Mouse (Mus musculus): Measurements from ENCODE around the gene Cd52. TPM values are rescaled to one million over a fixed set of nuclear protein-coding genes. Genes with fewer than 3 reads are reported as not detected.
"Not testable (repeated sequence)": the region's sequence is repeated elsewhere in the genome, so short reads cannot be mapped to it uniquely, and the experiment has no call there.

Cd52 gene
- 342 and 372 TPM in 2 replicates for total RNA-seq (2017)

DNA sequence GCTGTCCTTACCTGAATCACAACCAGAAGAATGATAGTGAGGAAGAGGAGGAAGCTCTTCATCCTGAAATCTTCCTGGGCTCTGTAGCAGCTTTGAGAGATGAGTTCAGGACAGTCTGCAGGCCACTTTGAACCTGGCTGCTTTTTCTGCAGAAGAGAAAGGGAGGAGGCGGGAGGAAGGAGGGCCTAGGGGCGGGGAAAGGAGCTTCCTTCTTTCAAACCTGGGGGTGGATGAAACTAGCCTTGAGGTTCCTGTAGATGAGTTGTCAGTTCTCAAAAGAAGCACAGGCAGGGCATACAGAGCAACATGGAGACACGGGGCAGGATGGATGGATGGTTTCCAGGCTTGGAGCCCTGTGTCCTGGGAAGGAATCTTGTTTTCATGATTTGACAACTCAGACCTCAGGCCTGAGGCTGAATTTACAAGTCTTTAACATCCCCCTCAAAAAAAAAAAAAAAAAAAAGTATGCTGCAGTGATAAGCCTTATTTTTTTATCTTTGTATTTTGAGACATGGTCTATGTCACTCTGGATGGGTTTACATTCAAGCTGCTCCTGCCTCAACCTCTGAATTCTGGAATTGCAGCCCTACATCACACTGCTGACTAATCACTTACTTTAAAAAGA lies at the start of gene Cd52:
Cd52 (minus strand) TSS at position 160 of the 625 bp plus-strand sequence.
- ATAC-seq (replicated peaks in 1 of 2; ENCODE audit: insufficient read depth in 1 of 2, low FRiP score in 2 of 2, low TSS enrichment in 1 of 2, low read depth in 1 of 2, poor library complexity in 2 of 2, severe bottlenecking in 2 of 2) = peak; percentile 54 to 70

DNA sequence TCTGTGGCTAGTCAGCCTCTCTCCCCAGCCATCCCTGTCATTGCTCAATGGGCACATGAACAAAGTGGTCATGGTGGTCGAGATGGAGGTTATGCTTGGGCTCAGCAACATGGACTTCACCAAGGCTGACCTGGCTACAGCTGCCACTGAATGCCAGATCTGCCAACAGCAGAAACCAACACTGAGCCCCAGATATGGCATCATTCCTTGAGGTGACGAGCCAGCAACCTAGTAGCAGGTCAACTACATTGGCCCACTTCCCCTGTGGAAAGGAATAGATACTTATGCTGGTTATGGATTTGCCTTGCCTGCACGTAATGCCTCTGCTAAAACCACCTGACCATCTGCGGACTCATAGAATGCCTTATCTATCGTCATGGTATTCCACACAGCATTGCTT lies 49.4 kb upstream of the Cd52 start:
- ATAC-seq (replicated peaks in 1 of 2; ENCODE audit: insufficient read depth in 1 of 2, low FRiP score in 2 of 2, low TSS enrichment in 1 of 2, low read depth in 1 of 2, poor library complexity in 2 of 2, severe bottlenecking in 2 of 2) = not testable (repeated sequence)

DNA sequence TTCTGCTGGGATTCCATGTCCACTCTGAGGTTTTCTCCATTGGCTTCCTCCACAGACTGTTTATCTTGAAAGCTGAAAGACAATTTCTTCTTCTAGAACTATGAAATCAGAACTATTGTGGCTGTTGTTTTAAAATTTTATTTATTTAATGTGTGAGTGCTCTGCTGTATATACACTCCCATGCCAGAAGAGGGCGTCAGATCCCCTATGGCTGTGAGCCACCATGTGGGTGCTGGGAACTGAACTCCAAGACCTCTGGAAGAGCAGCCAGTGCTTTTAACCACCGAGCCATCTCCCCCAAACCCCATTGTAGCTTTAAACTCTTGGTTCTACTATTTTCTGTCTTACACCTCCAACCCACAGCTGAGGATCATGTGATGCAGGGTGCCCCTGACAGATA lies 44.0 kb upstream of the Cd52 start:
- ATAC-seq (replicated peaks in 1 of 2; ENCODE audit: insufficient read depth in 1 of 2, low FRiP score in 2 of 2, low TSS enrichment in 1 of 2, low read depth in 1 of 2, poor library complexity in 2 of 2, severe bottlenecking in 2 of 2) = no peak

DNA sequence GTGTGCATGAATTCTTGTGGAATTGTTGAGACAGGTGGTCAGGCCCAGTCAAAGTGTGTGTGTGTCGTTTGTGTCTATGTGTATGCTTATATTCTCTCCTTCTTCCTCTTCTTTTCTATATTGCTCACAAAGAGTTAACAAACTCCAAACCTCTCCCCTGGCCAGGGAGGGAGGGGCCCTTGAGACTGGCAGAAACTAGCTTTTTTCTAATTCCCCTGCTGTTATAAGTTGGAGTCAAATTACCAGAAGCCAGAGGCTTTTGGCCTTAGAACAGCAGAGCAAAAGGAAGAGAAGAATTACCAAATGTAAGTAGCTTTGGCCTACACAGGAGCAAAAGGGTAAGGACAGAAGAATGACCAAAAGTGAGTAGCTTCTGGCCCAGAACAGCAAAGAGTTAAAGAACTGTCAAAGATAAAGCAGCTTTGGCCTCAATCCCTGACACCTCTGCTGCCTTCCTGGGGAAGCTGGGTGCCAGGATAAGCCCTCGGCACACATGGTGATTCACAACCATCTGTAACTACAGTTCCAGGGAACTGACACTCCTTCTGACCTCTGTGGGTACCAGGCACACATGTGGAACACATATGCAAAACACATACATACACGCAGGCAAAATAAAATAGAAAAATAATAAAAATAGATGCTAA lies 41.5 kb upstream of the Cd52 start:
- no peak for ATAC-seq (replicated peaks in 1 of 2; ENCODE audit: insufficient read depth in 1 of 2, low FRiP score in 2 of 2, low TSS enrichment in 1 of 2, low read depth in 1 of 2, poor library complexity in 2 of 2, severe bottlenecking in 2 of 2)

DNA sequence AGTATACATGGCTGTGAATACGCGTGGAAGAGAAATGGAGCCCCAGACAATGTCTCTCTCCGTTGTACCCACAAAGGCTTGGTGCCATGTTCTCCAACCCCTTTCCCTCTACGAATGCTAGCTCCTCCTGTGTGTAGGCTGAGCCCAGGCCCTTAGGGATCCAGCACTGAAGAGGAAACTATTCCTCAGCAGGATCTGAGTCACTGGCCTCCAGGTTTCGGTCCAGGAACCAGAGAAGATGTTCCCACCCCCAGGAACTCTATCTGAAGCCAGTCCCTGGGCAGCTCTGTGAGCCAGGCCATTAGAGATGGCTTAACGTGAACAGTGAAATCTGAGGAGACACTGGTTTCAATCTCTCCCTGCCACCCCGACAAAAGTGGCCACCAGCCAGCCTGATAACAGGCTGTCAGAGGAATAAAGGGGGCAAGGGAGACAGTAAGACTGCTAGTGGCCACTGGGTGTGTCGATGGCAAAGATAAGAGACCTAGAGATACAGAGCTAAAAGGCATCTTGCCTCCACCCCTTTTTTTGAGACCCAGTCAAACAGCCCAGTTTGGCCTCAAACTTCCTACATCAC lies 37.7 kb upstream of the Cd52 start:
- no peak for ATAC-seq (replicated peaks in 1 of 2; ENCODE audit: insufficient read depth in 1 of 2, low FRiP score in 2 of 2, low TSS enrichment in 1 of 2, low read depth in 1 of 2, poor library complexity in 2 of 2, severe bottlenecking in 2 of 2)

DNA sequence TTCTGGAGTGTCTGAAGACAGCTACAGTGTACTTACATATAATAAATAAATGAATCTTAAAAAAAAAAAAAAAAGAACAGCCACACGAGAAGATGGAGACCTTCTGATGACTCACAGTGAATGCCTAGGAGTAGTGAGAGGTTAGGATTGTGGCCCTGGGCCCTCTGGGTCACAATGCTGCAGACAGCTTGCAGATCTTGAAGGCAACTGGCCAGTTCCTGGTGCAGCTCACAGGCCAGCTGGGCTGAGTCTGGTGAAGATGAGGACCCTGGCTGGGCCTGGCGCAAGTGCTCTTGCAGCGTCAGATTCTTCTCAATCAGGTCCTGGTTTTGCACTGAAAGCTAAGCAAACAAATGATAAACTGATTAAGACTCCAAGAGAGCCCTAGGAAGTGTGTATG lies 37.2 kb upstream of the Cd52 start:
- no peak for ATAC-seq (replicated peaks in 1 of 2; ENCODE audit: insufficient read depth in 1 of 2, low FRiP score in 2 of 2, low TSS enrichment in 1 of 2, low read depth in 1 of 2, poor library complexity in 2 of 2, severe bottlenecking in 2 of 2)

DNA sequence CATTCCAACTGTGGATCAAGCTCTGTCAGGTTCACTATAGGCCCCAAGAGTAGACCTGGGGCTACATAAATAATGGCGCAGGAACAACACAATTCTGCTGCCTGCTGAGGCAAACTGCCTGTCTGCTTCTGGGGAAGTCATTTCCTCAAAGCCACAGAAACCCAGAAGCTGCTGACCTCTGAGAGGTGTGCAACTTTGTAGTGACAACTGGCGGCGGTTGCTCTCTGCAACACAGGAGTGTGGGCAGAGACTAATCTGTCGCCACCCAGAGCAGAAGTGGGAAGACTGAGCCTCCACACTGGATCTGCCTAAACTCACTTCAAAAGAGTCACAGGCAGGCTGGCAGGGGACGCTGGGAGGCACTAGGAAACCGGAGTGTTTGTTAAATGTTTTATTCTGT lies 34.6 kb upstream of the Cd52 start:
- peak; percentile 34 to 36; a peak in 2 of 4 replicates for ATAC-seq (replicated peaks in 1 of 2; ENCODE audit: insufficient read depth in 1 of 2, low FRiP score in 2 of 2, low TSS enrichment in 1 of 2, low read depth in 1 of 2, poor library complexity in 2 of 2, severe bottlenecking in 2 of 2)

DNA sequence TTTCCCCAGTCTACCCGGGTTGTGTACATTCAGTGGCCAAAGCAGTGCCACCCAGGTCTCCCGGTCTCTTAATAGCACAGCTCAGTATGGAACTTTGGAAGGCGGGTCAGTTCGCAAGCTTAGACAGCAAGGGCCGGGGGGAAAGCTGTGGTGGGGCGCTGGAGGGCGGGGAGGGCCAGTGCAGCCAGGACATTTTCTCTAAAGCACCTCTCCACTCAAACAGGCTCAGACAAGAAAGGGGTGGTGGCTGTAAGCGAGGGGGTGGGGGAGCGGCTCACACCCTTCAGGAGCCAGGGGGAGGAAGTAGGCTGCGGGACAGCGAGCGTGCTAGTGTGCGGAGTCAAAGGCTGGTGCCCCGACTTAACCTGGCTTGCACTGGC lies 34.1 kb upstream of the Cd52 start:
- ATAC-seq (replicated peaks in 1 of 2; ENCODE audit: insufficient read depth in 1 of 2, low FRiP score in 2 of 2, low TSS enrichment in 1 of 2, low read depth in 1 of 2, poor library complexity in 2 of 2, severe bottlenecking in 2 of 2) = peak; percentile 20 to 33; a peak in 1 of 4 replicates

DNA sequence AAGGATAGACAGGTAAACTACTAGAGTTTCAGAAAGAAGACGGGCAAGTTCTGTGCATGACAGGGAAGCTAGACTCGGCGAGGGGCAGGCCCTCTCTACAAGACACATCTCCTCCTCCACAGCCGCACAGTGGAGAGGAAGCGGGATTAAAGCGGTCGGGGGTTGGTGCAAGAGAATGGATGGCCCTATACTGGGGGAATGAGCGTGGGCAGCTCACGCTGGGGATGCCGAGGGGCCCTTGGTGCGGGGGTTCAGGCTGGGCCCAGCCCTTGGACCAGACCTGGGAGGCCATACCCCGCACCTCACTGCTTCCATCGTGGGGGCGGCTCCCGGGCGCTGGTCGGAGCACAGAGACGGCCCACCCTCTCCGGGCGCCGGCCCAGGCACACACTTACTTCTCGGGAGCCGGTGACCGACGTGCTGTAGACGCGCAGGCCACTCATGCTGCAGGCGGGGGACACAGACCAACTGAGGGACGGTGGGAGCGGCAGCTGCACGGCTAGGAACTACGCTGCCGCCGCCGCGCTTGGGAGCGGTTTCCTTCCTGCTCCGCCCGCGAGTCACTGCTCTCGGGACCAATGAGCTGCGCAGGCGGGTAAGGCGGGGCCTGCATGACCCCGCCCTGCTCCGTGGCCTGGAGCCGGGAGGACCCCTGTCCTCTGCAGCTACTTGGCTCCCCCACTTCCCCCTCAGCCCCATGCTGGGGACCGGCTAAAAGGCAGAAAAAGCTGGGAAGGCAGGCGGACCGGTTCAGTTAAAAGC lies 33.5 kb upstream of the Cd52 start, which contains the start of gene Sh3bgrl3:
Sh3bgrl3 (minus strand) TSS at position 569 of the 762 bp plus-strand sequence.
- peak; percentile 66 to 72 for ATAC-seq (replicated peaks in 1 of 2; ENCODE audit: insufficient read depth in 1 of 2, low FRiP score in 2 of 2, low TSS enrichment in 1 of 2, low read depth in 1 of 2, poor library complexity in 2 of 2, severe bottlenecking in 2 of 2)

DNA sequence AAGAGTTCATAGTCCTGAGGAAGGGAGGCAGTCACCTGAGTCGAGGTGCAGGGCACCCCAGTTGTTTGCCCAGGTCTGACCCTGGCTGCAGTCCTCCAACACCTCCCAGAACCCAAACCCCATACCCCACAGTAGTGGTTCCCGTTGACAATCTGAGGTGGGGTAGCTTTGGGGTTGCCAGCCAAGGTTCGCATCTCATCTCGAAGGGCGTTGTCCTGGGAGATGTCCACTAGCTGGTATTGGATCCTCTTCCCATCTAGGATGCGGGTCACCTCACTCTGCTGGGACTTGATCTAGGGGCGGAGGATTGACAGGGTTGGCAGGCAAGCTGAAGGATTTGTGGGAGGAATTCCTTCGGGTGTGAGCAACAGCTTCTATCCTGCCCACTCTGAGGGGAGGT lies 32.9 kb upstream of the Cd52 start:
- ATAC-seq (replicated peaks in 1 of 2; ENCODE audit: insufficient read depth in 1 of 2, low FRiP score in 2 of 2, low TSS enrichment in 1 of 2, low read depth in 1 of 2, poor library complexity in 2 of 2, severe bottlenecking in 2 of 2) = no peak

DNA sequence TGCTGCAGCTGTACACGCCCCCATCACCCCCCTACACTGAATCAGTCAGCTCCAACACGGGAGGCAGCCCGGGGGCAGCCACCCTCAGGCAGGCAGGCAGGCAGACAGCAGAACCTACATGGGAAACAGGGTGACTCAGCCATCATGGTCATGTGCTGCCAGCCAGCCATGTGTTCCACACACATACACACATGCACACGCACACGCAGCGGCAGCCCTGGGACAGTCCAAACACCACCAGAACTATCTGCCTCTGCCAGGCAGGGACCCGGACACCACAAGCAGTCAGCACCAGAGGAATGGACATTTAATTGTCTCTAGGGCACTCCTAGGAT lies 32.2 kb upstream of the Cd52 start:
- ATAC-seq (replicated peaks in 1 of 2; ENCODE audit: insufficient read depth in 1 of 2, low FRiP score in 2 of 2, low TSS enrichment in 1 of 2, low read depth in 1 of 2, poor library complexity in 2 of 2, severe bottlenecking in 2 of 2) = no peak

DNA sequence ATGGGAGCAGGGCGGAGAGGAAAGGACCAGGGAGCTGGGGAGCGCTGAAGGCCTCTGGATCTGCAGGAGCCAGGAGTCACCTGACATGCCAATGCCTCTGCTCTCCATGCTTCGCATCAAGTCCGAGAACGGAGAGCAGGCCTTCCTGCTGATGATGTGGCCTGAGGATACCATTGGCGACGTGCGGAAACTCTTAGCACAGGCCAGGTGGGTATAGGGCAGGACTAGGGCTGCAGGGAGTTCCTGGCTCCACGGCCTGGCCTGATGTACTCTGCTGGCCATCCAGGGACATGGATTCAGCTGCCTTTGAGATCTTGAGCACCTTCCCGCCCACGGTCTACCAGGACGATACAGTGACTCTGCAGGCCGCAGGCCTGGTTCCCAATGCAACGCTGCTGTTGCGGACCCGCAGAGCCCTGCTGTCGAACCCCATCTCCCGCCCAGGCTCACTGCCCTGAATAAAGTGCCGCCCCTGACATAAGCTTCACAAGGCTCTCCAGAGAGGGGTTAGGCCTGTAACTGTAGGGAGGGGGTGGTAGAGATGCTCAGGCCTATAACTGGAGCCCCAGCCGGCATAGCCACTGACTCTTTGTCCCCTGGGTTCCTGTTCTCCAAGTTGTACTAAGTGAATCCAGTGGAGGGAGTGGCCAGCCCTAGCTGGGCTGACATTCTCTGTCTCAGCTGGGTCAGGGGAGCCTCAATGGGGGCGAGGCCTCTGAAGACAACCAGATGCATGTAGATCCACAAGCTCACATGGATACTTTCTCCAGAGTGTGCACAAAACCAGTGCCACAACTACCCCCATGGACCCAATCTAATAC lies 31.6 kb upstream of the Cd52 start:
- no peak for ATAC-seq (replicated peaks in 1 of 2; ENCODE audit: insufficient read depth in 1 of 2, low FRiP score in 2 of 2, low TSS enrichment in 1 of 2, low read depth in 1 of 2, poor library complexity in 2 of 2, severe bottlenecking in 2 of 2)

DNA sequence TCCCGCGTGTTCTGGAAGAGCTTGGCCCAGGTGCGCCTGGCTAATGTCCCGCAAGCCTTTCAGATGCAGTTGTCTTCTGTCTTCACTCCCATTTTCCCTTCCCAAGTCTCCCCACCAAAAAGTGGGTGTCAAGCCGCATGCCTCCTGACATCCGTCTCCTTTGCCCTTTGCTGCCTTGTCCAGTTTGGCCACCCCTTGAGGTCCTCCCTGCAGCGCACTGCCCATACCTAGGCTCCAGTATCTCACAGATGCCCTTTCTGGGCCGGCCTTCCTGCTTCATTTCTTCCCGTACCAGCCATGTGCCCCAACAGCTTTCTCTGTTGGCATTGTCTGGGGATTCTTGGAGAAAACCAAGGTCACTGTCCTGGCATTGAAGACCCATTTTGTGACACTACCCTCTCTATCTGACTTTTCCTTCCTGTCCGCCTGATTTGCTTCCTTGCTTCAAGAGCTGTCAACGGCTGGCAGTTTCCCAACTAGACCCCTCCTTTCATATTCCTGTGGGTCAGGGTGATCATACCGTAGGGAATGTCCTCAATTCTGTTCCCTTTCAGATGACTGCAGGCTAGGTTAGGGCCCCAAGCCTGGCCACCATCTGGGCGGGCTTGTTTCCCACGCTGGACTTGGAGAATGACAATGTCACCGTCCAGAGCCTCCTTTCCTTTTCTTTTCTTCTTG lies 30.6 kb upstream of the Cd52 start:
- no peak for ATAC-seq (replicated peaks in 1 of 2; ENCODE audit: insufficient read depth in 1 of 2, low FRiP score in 2 of 2, low TSS enrichment in 1 of 2, low read depth in 1 of 2, poor library complexity in 2 of 2, severe bottlenecking in 2 of 2)

DNA sequence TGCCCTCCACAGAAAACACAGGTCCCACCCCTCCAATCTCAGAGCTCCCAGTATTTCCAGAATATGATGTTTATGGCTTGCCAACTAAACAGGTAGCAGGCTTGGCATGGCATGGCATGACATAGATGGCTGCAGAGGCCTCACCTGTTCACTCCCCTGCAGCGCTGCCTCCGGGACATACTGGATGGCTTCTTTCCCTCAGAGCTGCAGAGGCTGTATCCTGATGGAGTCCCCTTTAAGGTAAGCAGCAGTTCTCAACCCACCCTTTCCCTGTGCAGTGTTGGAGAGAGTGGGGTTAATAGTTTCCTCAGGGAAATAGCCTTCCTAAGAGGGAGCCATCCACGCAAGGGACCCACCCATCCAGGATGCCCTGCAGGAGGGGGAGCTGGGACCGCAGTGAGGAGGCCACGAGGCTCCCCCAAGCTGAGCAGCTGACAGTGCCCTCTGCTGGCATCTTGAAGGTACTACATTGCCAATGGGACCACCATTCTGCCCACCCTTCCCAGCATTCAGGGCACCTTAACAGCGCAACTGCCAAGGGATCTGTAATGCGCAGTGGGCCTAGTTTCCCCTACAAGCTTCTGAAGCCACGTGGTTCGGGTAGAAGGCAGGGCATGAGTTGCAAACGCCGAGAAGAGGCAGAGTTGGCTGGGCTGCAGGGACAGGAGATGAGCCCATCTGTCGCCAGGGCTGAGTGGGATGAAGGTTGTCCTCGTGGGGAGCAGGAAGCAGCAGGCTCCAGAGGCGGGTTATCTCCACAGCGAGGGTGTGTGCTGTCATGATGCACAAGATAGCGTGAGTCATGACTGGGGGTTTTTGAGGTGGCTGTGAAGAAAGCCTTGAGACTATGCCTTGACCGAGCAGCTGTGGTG lies 29.0 kb upstream of the Cd52 start:
- peak; percentile 34 to 48 for ATAC-seq (replicated peaks in 1 of 2; ENCODE audit: insufficient read depth in 1 of 2, low FRiP score in 2 of 2, low TSS enrichment in 1 of 2, low read depth in 1 of 2, poor library complexity in 2 of 2, severe bottlenecking in 2 of 2)

DNA sequence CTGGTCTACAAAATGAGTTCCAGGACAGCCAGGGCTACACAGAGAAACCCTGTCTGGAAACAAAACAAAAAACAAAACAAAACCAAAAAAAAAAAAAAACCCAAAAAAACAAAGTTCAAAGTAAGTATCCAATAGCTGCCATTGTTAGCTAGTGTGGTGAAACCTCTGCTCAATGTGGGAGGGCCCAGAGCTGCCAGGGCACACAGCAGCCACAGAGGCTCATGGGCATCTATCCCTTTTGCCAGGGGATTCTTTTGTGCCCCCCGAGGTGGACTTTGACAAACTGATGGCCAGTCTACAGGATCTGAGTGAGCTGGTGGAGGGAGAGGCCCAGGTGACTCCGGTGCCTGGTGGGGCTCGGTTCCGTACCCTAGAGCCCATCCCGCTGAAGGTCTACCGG lies 28.3 kb upstream of the Cd52 start:
- ATAC-seq (replicated peaks in 1 of 2; ENCODE audit: insufficient read depth in 1 of 2, low FRiP score in 2 of 2, low TSS enrichment in 1 of 2, low read depth in 1 of 2, poor library complexity in 2 of 2, severe bottlenecking in 2 of 2) = no peak

DNA sequence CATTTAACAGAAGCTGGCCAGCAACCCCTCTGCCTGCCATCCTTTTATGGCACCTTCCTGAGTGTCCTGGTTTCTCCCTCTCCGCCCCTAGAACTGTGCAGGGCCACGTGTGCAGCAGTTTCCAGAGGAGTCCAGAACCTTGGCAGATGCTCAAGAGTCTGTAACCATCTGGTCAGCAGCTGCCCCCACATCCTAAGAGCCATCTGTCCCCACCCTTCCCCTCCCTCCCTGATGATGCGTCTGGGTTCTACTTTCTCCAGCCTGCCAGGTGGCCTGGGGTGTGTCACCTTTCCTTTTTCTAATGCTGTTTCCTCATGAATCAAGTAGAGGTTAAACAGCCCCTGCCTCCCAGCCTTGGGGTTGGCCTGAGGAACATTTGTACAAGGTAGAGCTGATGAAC lies 27.4 kb upstream of the Cd52 start:
- no peak for ATAC-seq (replicated peaks in 1 of 2; ENCODE audit: insufficient read depth in 1 of 2, low FRiP score in 2 of 2, low TSS enrichment in 1 of 2, low read depth in 1 of 2, poor library complexity in 2 of 2, severe bottlenecking in 2 of 2)

Data from hematopoietic stem cell, adult 5-6 weeks (primary cell).